Mouse (Mus musculus) spleen, postnatal 14 days (tissue): ENCODE results near the gene Hist3h2a.

ENCODE experiments used
- DNase-seq, 2 experiments: peaks; one replicate each; pipeline ENCODE4 v3.0.0; 2021 to 2022; ENCODE audit warnings: low spot score in 2 of 2

Gene Hist3h2a

DNA sequence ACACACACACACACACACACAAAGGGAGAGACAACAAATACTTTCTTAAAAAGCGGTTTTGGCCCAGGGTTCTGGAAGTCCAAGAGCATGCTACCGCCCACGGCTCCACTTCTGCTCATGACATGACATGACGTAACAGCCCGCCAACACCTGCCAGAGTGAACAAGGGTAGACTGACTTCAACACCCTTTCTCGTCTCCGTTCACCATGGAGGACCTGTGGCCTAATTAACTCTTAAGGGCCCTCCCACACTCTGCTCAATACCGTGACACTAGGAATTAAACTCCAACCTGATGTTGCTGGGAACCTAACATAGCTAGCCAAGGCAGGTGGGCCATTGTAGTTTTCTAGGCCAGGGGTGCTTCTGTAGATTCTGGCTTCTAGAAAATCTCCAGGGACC, 14.5 kb downstream of the Hist3h2a start:
- no peak for DNase-seq

DNA sequence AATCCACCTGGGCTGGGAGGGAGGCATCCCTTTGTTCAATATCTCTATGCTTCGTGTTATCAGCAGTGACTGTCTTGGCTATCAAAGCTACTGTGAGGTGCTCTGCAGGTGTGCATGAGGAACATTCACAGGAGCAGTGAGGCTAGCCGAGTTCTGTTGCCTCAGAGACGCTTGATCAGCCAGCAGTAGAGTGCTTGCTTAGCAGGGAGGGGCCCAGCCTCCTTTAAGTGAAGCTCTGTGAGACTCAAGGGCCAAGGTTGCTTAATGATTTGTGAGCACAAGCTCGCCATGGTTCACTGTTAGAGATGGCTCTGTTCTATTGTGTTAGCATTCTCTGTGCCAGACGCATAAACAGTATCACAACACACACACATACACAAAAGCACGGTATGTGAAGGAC, 15.2 kb downstream of the Hist3h2a start:
- no peak for DNase-seq

DNA sequence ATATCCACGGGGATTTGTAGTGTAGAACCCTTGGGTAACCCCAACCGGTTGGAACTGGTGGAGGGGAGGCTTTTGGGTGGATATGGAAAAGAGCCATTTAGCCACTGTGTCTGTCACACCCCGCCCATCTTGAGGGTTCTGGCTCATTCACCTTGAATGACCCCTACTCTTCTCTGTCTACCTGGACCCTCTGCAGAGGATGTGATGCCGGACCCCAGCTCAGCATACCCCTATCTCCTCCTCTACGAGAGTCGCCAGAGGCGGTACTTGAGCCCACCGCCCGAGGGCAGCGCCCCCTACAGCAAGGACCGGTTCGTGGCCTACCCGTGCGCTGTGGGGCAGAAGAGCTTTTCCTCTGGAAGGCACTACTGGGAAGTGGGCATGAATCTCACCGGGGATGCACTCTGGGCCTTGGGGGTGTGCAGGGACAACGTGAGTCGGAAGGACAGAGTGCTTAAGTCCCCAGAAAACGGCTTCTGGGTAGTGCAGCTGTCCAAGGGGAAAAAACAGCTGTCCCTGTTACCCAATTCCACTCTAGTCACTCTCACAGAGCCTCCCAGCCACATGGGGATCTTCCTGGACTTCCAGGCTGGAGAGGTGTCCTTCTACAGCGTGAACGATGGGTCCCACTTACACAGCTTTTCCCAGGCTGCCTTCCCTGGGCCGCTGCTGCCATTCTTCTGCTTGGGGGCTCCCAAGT, 16.5 kb downstream of the Hist3h2a start:
- DNase-seq = no peak

DNA sequence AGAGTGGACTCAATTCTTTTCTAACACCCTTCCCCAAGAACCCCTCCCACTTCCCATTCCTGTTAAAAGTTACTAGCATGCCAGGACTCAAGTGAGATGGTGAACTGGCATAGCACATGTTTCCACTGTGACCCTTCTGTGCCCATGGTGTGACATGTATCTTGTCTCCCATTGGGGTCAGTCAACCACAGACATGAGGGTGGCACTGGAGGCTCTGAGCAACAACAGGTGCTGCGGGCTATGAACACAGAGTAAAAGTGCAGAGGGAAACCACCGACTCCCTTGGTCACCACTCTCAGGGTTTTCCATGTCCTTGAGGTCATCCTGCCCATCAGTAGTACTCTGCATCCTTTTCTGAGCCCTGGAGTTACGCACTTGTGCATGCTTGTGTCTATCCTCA, 17.3 kb downstream of the Hist3h2a start:
- no peak for DNase-seq

DNA sequence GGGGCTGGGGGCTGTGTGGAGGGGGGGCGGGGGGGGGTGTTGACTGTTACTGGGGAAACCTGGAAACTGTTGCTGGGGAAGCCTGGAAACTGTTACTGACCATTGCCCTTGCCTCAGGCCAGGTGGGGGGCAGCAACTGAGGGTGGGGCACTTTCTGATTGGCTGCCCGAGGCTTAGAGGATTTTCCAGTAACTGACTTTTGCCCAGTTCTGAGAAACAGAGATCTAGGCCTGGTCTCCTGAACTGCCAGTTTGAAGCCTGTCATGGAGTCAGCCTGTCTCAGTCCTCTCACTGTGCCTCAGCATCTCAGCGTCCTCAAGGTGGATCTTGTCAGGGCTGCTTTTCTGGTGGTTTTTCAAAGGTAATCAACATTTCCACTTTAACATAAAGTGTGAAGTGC, 19.9 kb downstream of the Hist3h2a start:
- DNase-seq = no peak

DNA sequence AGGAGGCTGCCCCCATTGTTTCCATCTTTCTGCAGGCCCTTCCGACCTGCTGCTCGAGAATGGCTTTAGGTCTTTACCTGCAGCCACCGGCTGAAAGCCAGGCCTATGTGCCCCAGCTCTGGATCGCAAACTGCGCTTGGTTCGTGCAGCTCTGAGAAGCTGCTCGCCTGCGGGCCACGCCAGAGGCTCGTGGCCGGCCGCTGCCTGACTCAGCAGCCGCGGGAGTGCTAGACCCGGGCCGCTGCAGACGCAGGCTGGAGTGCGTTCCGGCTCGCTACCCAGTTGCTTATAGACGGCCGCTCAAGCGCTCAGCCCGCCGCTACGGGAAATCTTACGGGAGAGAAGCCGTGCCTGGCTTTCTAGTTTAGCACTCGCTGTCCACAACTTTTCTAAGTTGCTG, 22.7 kb downstream of the Hist3h2a start:
- peak in 1 of 2 experiments; percentile 52 for DNase-seq

DNA sequence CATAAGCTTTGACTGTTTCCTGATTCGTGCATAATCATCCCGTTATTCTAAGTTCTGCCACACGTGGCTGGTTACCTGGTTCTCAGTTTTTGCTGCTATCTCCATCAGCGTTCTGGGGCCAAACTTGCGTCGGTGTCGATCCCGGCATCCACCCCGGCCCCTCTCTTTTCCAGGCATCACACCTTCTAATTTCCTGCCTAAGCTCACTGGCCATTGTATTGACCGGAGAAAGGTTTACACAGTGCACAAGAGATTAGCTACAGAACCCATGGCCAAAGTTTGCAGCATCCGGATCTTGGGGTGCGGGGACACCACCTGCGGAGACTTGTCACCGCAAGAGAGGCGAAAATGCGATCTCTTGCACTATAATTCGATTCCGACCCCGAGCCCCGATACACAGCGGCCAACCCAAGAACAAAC, 23.1 kb downstream of the Hist3h2a start:
- no peak for DNase-seq

DNA sequence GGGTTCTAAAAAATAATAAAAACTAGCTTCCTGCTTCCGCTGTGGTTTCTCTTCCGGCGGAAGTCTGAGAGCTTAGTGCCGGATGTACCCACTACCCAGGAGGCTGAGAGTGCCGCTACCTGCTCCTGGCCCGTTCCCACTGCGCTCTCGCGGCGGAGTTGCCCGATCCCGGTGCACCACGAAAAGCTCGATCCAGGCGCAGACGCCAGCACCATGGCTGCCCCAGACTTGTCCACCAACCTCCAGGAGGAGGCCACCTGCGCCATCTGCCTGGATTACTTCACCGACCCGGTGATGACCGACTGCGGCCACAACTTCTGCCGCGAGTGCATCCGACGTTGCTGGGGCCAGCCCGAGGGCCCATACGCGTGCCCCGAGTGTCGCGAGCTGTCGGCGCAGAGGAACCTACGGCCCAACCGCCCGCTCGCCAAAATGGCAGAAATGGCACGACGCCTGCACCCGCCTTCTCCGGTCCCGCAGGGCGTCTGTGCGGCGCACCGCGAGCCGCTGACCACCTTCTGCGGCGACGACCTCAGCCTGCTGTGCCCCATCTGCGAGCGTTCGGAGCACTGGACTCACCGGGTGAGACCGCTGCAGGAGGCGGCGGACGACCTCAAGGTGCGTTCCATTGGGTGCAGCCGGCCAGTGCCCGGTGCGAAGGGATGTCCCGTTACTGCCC, 23.7 kb downstream of the Hist3h2a start, which contains the start of gene Trim11:
Gene Trim11, plus strand, starts transcription at position 67 of the 679 bp plus-strand sequence.
- peak; percentile 38 to 50 for DNase-seq

DNA sequence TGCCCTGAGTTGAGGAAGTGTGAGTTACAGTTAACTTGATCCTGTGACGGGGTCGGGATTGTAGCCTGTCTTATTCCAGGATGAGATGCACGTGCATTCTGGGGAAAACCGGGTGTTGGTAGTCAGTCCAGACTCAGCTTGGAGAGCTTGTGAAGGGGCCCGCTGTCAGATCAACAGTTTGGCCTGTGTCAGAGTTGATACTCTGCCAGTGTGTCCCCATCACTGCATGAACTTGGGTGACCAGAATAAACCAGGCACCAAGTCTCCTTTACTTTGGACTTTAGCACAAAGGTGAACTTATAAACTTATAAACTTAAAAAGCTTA, 24.2 kb downstream of the Hist3h2a start:
- DNase-seq = no peak

DNA sequence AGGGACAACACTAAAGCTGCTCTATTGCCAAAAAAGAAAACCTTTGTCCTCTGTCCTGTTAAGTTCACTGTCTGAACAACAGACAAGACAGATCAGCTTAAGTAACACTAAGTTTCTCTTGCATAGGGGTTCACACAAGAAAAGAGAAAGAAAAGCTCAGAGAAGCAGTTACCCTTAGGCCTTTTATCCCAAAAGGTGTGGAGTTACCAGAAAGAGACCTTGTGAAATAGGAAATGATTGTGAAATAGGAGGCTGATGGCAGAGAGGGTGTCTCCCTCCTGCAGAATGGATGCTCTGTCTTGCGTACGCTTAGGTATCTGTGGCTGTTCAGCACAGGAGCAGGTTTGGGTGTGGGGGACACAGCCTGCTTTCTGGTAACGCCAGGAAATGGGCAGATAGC, 24.7 kb downstream of the Hist3h2a start:
- DNase-seq = no peak

DNA sequence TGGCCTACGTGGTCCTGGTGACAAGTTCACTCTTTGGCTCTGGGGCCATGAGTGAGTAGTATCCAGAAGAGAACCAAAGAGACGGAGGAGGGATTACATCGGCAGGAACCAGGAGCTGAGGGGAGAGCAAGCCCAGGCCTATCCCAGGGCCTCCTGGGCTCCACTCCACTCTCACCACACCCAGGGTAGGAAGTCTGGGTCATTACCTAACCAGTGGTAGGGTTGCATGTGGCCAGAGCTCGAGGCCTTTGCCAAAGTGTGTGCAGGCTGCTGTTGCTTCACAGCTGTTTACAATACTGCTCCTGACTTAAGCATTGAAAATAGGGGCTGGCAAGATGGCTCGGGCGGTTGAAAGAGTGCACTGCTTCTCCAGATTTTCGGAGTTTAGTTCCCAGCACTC, 25.2 kb downstream of the Hist3h2a start:
- DNase-seq = no peak

DNA sequence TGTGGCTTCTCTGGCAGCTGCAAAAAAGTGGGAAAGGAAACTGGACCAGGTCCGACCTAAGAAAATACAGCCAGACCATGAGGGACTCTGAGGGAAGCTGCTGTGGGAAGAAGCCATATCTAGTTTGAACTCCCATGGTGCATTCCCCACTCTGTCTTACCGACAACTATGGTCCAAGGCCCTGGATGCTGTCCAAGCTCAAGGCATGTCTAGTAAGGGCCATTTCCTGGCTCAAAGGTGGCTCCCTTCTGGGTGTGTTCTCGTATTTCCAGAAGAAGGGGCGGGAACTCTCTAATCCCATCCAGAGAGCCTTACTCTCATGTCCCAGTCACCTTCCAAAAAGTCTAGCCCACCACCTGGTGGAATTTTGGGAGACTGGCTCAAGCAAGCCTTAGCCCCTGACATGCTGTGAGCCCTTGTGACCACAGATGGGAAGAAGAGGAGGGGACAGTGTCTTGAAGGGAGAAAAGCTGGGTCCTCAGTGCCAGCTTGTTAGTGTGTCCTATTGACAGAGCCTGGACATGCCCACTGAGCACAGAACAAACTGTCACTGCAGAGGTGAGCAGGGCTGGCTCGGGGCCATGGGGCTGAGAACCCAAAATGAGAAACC, 26.0 kb downstream of the Hist3h2a start:
- DNase-seq = no peak

DNA sequence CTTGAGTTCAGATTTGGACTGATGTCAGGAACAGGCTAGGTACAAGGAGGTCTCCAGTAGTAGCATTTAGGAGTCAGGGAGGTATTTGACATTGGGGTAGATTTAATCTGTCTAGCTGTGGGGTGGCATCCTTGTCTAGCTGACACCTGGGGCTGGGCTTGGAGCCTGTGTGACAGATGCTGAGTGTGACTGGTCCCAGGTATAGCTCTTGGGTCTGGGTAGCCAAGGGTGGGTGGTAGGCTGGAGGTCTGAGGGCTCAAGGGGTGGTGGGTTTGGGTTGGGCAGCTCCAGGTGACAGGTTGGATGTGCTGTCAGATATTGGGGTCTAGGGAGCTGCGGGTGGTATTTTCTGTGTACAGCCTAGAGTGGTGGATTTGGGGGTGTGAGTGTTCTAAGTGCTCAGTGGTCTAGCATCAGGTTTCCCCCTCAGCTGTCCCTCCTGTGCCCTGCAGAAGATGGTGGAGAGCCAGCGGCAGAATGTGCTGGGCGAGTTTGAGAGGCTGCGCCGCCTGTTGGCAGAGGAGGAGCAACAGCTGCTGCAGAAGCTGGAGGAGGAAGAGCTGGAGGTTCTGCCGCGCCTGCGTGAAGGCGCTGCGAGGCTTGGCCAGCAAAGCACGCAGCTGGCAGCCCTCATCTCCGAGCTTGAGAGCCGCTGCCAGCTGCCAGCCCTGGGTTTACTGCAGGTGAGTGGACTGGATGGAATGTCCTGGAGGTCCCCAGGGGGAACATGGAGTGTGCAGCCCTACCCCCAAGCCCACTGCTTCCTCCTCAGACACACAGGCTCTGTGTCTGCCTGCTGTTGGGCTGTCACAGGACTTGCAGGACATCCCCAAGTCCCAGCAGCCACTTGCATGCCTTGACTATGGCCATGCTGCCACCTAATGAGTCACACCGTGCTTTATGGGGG, 27.3 kb downstream of the Hist3h2a start:
- DNase-seq = peak; percentile 59 to 74

DNA sequence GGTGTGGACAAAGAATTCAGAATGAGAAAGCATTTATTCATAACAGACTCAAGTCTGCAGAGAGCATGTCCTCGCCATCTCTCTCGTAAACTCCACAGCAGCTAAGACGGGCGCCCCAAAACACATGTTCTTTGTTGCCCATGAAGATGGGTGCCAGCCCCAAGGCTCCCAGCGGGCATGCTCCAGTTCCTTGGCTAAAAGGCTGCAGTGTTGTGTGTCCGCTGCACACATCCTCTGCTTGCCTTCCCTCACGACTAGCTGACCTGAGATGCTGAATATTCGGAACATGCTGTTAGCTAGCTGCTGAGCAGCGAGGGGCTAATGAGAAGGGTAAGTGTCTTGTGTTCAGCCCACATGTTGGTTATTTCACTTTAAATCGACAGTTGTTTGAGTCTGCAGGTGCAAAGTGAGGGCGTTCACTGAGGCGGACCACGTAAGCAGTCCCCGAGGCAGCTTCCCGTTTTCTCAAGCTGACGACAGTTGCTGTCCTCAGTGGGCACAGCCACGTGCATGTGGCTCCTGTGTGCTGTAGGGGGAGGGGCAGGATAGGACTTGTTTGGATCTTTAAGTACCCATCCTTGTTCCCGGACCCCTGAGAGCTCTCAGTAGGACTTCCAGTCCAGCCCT, 28.1 kb downstream of the Hist3h2a start:
- peak in 1 of 2 experiments; percentile 47 for DNase-seq

DNA sequence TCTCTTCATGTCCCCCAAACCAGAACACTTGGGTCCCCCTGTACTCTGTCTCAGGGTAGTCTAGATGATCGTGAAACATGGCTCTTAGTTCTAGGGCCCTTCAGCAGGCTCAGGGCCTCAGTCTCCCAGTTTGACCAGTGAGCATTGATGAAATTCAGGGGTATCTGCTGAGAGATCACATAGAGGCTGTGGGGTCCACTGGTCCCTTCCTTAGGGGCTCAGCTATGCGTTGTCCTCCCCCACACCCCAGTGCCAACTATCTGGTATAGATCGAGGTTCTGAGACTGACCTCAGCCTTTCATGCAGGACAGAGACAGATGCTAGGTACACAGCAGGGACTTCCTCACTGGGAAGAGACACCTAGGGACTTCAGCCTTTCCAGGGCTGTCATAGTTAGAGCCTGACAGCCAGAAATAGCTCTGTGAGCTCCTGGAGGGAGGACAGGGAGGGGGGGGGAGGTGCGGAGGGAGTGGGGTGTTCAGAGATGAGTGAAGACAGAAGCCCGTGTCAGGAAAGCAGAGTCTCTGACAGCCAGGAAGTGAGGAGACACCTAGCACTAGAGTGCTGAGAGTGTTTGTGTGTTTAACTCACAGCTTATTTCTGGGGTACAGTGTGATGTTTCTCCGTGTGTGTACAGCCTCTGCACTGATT, 29.3 kb downstream of the Hist3h2a start:
- DNase-seq = no peak

DNA sequence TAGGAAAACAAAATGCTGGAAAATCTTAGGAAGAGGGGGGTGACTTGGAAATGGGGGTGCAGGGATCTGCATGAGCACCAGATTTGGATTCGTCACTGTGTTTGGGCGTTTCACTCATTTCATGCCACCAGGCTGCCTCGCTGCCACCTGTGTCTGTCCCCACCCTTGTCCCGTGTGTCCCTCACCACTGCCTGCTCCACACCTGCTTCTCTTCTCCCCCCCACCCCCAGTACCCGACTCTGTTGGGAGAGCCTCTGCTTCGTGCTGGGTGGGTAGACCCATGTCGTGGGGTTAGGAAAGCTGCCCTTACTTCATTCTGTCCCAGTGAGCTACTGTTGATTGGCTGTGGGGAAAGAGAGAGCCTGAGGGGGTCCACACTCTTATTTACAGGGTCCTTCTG, 30.2 kb downstream of the Hist3h2a start:
- DNase-seq = no peak

DNA sequence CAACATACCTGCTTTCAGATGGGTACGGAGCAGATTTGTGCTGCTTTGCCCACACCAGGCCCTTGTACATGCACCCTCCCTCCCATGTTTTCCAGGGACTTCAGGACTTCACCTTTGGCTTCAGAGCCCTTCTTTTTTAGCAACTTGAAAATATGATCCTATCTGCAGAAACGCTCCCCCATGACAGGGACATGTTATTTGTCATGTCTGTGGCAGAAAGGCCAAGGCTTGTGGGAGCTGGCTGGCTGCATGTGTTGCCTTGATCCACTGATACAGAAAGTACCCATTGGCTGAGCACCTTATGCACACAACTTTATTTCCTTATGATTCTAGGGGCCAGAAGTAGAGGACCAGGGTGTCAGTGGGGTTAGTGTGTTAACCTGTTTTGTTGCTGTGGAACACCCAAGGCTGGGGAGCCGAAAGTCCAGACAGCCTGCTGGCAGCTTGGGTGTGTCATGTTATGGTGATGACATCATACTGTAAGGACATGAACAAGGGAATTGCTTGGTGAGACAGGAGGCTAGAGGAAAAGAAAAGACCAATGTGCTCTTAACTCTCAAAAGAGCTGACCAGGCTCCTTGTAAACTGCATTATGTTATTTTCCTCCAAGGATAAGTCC, 30.9 kb downstream of the Hist3h2a start:
- DNase-seq = no peak

DNA sequence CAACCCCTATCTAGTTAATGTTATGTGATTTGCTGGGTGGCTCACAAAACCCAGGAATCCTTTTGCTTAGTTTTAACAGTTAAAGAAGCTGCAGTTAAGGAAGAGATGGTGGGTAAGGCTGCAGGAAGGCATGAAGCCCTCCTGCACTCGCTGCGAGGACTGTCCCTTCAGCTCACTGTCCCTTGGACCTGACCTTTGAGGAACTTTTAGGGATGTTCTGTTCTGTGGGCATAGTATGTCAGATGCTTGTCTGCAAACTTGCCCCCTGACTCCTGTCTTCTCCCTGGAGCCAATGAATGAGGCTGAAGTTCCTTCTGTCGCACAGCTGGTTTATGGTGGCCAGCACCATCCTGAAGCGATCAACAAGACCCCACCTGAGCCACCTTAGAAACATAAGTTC, 34.7 kb downstream of the Hist3h2a start:
- DNase-seq = no peak

DNA sequence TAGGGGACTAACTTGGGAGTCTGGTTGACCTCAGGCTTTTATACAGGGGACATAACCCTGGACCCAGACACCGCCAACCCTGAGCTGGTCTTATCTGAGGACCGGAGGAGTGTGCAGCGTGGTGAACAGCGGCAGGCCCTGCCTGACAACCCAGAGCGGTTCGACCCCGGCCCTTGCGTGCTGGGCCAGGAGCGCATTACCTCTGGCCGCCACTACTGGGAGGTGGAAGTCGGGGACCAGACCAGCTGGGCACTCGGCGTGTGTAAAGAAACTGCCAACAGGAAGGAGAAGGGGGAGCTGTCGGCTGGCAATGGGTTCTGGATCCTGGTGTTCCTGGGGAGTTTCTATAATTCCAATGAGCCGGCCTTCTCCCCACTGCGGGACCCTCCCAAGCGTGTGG, 35.7 kb downstream of the Hist3h2a start:
- DNase-seq = no peak

DNA sequence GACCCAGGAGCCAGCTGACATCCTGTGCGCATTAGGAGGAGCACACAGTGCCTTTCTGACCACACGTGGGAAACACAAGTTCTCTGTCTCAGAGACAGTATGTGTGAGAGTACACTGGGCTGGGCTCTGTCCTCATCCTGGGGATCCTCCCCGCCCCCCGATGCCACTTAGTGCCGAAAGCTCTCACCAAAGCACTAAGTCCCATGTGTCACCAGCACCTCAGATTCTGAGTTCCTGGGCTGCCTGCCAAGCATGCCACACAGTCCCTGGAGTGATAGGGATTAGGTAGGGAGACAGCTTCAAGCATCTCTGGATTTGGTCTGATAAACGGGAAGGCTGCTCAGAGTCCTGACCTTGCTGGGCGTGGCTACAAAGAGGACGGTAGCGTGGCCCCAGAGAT, 36.3 kb downstream of the Hist3h2a start:
- no peak for DNase-seq

DNA sequence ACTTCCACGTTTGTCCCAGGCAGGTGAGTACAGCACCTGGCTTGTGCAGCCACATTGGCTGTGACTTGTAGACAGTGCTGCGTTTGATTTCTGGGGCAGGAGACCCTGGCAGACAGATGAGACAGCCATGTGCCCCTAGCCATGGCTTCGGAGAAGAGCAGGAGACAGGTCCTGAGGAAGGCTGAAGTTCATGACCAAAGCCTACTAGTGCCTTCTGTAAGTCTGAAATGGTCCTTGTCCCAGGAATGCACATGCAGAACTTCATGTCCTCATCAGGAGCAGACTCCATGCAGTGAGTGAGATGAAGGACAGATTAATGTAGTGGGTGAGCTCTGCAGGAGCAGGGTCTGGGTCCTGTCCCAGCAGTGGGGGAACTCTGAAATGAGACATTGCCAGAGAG, 37.4 kb downstream of the Hist3h2a start:
- DNase-seq = no peak
